Mouse (Mus musculus) gastrocnemius, postnatal 10 days (tissue): ENCODE data around the gene Stfa3. TPM values are rescaled to one million over a fixed set of nuclear protein-coding genes. Genes with fewer than 3 reads are reported as not detected.
"Not testable (repeated sequence)": the region's sequence is repeated elsewhere in the genome, so short reads cannot be mapped to it uniquely, and the experiment has no call there.

Experiments used
- DNase-seq: peaks from one replicate; pipeline ENCODE4 v3.0.0; 2021; ENCODE audit warnings: mixed read lengths
- long read RNA-seq, 2 experiments: library from polyadenylated mRNA; stranded (forward); transcript quantifications; one replicate each; pipeline ENCODE4 v2.0.0; 2021
- total RNA-seq, 2 experiments: library from RNA; stranded (reverse); gene quantifications; 2 replicates each; pipeline ENCODE4 v1.2.3; 2021

Stfa3 gene
- total RNA-seq: 1 to 10 TPM in 1 of 2 experiments, not detected in 1; 5.9 TPM
- long read RNA-seq, experiment 1: 0 reads
- long read RNA-seq, experiment 2: 0 reads

DNA sequence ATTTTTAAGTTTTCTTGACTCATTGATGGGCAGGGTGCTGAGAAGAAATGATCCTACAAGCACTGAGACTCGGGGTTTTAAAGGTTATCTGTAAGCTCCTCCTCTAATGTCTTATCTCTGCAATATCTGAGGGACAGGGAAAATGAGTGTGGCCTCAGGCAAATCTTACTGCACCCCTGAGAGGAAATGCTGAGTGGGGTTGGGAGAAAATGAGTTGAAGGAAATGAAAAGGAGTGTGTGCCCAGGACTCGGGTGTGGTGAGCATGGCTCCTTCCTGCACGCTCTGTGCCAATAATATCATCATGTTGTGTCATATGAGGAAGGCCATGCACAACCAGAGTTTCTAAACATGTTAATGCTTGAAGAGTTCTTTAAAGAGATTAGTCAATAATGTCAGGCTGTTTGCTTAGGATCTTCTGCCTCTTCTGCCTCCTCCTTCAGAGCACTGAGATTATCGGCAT, at the start of gene Stfa3:
Stfa3 (minus strand) TSS at position 51 of the 461 bp plus-strand sequence.
- no peak for DNase-seq

DNA sequence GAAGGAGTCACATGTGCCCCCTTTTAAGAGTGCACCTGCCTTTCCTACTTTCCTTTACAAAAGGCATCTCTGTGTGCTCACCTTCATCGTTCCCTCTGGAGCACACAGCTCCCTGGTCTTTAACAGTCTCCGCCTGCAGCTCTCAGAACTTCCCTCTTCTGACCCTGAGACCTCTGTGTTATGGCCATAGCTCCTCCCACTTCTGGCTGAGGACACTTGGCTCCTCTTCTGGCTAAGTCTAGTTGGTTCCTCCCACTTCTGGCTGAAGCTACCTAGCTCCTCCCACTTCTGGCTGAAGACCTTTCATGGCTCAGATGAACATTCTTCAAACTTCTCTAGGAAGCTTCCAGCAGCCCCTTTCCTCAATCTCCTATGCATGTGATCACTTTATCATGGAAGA, 47.1 kb upstream of the Stfa3 start:
- DNase-seq: no peak

DNA sequence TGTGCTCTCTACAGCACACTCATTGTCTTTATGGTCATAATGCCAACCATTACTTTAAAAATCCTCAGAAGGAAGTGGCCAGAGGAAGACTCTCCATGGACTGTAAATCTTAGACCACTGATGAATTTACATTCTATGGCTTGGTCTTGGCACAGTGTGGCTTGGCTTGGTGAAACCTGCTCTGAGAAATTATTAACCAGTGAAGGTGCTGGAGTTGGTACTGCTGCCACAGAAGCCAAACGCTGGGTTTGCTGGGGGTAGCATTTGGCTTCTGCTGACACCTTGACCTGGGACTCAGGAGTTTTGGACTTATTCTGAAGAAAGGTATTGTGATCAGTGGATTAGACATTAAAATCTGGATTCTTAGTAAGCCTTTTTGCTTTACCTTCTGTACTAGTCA, 37.2 kb upstream of the Stfa3 start:
- DNase-seq: no peak

DNA sequence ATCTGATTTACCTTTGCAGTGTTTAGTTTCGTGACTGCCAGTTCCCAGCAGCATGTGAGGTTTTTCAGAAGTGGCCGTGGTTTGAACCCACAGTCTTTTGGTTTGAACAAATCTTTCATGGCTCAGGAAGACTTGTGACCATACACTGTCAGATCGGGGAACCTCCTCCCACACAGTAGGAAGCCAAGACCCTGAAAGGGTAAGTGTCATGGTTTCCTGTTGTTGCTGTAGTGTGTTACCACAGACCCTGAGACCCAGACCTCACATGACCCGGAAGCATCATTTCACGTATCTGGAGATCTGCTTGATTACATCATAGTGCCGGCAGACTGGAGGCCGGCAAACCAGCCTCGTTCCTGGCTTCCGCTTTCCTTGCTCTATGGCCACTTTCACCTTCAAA, 21.7 kb upstream of the Stfa3 start:
- no peak for DNase-seq

DNA sequence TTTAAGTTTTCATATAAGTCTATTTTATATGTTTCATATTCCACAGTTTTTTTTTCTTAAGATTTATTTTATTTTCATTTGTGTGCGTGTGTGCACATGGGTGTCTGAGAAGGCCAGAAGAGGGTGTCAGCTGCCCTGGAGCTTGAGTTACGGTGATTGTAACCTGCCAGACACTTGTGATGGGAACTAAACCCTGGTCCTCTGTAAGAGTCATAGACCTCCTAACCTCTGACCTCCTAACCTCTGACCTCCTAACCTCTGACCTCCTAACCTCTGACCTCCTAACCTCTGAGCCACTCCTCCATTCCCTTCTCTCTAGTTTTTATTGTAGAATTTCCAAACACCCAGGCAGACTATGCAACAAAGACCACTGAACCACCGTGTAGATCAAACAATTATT, 20.3 kb upstream of the Stfa3 start:
- no peak for DNase-seq

DNA sequence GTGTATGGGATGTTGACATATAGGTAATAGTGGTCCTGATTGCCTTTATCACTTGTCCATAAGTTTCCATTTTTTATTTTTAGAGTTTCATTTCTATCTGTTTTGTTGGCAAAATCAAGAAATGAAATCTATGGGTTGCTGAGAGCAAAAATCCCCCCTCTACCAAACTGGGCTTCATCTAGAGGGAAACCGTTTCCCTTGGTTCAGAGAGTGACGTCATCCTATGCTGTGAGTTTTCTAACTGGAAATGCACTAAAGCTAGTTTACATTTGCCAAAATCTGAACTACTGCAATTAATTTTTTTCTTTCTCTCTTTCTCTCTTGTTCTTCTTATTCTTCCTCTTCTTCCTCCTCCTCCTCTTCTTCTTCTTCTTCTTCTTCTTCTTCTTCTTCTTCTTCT, 19.7 kb upstream of the Stfa3 start:
- DNase-seq: no peak

DNA sequence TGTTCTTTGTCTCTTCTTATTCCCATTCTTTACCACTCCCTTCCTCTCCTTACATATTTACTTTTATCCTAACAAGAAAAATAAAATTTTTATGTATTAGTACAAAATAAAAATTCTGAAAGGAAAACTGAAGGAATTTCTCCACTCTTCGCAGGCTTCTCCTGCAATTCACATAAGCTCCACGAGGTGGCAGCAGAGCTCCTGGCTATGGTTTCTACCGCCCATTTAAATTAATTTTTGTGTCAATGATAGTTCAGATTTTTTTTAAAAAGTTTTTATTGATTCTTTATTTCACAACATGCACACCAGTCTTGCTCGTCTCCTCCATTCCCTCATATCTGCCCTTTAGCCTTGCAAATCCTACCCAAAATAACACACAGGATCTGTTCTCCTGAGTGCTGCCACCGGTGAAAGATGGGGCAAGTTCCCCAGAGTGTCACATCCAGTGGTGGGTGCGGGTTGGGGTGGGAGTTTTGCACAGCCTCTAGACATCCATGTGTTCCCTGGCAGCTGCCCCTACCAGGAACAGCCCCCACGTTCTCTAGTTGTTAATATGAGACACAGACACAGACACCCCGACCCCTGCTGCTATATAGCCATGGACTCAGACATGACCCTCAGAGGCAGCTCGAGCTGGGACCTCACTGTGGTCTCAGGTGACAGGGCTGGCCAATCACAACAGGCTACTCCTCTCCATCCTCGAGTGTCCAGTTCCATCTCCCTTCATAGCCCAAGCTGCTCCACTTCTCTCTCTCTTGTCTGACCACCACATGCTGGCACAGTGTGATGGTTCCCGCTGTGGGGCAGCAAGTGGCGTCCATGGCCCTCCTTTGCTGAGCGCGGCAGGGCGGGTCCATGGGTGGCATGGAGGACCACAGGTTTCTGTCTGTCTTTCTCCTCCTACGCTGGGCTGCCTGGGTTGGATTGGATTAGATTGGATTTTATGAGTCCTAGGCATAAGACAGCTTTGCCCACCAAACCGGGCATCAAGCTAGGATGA, 18.3 kb upstream of the Stfa3 start:
- peak; percentile 55 for DNase-seq

DNA sequence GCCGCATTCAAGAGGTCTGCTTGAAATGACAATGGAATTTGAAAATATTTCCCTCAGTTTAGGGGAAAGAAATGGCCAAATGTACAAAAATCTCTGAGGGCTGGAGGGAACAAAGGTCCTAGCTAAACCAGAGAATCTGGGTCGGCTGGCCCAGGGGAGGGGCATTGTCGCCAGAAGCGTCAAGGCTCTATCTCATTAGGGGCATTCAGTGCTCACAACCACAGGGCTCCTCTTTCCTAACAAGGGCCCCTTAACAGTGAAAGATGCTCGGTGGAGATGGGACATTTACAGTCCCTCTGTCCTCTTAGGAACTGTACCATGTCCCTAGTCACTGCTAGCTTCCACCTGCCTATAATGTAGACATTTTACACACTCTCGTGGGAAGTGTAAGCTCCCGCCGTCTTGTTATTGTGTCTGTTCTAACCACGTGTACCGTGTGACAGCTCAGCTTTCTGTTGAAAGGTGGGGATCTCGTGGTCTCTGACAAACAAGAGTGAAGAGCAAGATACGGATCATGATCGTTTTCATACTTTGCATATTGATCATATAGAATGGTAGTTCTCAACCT, 16.0 kb upstream of the Stfa3 start:
- DNase-seq: no peak

DNA sequence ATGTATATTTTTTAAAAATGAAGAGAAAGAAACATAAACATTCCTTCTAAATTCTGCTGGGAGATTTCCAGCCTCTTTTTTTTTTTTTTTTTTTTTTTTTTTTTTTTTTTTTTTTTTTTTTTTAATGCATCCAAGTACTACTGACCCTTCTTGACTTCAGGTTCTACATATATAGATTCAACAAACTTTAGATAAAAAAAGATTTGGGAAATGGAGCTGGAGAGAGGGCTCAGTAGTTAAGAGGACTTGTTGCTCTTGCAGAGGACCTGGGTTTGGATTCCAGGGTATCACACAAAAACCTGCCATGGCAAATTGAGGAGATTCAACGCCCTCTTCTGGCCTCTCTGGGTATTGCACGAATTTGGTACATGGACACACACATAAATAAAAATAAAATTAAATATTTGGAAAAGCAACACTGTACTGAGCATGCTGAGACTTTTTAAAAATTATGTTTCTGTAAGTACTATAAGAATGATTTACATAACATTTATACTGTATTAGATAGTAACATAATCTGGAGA, 14.8 kb upstream of the Stfa3 start:
- DNase-seq: no peak

DNA sequence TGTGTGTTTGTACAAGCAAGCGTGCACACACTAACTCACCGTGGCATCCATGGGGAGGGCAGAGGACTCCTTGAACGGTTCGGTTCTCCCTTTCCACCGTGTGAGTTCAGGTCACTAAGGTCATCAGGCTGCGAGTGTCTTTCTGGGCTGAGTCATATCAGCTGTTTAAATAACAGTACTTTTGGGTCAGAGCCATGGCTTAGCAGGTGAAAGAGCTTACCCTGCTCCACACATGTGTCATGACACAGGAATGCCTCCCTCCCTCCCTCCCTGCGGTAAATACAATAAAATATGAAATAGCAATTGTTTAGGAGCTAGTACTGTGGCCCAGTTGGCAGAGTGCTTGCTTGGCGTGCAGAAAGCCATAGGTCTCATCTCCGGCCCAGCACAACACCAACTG, 14.2 kb upstream of the Stfa3 start:
- no peak for DNase-seq

DNA sequence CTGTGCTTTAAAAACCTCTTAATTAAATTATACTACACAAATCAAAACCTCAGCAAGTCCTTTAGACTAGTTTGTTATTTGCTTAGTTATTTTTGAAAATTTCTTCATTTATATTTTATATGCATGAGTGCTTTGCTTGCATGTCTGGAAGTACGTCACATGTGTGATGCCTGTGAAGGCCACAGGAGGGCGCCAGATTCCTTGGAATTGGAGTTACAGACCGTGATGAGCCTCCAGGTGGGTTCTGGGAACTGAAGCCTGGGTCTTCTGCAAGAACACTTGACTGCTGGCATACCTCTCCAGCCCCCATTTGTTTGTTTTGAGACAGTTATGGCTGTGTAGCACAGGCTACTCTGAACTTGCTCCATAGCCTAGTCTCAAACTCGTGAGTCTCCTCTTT, 13.7 kb upstream of the Stfa3 start:
- no peak for DNase-seq

DNA sequence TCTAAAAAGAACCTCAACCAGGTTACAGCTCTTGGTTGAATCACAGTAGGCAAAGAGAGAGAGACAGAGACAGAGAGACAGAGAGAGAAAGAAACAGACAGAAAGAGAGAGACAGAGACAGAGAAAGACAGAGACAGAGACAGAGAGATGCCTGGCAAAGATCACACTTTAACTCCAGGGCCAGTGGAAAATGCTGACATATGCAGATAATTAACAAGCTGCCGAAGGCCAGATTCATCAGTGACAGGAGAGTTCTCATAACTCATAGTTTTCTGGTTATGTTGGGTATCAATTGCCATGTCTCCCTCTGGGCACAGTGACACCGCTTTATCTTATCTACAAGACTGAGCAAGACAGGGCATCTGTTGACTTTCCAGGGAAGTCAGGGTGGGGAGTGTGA, 12.7 kb upstream of the Stfa3 start:
- DNase-seq: no peak

DNA sequence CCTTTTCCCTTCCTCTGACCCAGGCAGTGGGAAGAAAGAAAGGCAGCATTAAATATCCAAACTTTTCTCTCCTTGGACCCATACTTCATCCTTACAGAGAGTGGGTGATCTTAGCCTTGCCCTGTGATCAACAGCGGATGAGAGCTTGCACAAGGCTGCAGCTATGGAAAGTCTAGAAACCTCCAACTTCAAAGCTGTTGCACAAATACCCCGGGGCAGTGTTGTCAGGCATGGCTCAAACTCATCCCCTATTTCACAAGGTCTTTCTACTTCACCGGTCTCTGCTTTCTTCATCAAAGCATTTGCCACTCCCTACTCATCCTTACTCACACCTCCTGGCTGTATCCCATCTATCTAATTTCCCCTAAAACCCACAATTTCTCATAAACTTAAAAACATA, 10.2 kb upstream of the Stfa3 start:
- DNase-seq: no peak

DNA sequence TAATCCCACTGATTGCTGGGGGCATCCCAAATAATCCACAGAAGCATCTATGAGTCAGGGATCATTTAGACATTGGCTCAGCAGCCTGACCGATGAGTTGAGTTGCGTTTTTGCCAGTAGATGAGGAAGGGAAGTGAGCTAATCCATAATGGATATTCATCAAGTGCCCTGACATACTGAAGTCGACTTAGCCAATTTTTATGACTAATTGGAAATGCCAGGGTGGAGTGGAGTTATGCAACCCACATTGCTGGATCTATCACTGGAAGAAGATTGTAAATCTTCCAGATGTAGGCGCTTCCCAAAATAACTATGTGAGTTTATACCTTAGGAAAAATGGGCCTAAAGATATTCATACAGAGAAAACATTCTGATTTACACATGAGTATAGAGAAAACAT, 8.9 kb upstream of the Stfa3 start:
- DNase-seq: no peak

DNA sequence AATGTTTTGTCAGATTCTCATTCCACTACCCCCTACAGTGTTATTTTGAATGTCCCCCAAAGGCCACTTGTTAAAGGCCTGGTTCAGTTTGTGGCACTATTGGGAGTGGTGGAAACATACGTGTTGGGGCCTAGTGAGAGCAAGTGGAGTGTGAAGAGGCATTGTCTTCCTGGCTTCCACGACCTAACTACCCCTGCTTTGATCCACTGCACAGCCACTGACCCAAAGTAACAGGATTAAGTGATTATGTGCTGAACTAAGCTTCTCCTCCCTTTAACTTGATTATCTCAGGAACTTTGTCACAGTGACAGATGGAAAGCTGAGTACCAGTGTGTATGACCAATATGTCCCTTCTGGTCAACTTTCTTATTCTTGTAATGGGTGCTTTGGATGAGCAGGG, 5.2 kb upstream of the Stfa3 start:
- DNase-seq: no peak

DNA sequence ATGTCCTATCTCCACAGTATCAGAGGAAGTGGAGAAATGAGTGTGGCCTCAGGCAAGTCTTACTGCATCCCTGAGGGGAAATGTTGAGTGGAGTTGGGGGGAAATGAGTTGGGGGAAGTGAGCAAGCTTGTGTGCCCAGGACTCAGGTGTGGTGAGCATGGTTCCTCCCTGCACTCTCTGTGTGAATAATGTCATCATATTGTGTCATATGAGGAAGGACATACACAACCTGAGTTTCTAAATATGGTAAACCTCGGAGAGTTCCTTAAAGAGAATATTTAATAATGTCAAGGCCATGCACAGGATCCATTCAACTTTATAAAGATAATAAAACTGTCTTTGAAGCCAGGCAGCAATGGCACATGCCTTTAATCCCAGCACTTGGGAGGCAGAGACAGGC, 34.2 kb downstream of the Stfa3 start:
- DNase-seq: not testable (repeated sequence)

DNA sequence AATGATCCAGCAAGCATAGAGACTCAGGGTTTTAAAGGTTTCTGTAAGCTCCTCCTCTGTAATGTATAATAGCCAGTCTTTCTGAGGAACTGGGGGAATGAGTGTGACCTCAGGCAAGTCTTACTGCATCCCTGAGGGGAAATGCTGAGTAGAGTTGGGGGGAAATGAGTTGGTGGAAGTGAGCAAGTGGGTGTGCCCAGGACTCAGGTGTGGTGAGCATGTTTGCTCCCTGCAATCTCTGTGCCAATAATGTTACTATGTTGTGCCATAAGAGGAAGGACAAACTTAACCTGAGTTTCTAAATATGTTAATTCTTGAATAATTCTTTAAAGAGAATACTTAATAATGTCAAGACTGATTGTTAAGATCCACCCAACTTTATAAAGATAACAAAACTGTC, 46.8 kb downstream of the Stfa3 start, which contains the start of gene Stfa2:
Stfa2 (minus strand) TSS at position 101 of the 400 bp plus-strand sequence.
- no peak for DNase-seq

Other genes with a start within 250 kb of the Stfa3 start
- not detected for gene Gm5416, start 245.0 kb downstream of the Stfa3 start, total RNA-seq
- gene 2010005H15Rik, start 233.9 kb downstream of the Stfa3 start, total RNA-seq: 1 to 10 TPM in 1 of 2 experiments, not detected in 1; 1.3 TPM
- 10 to 100 TPM in 1 of 2 experiments, not detected in 1; 10.4 TPM for gene Stfa1, start 178.4 kb downstream of the Stfa3 start, total RNA-seq
- gene BC117090, start 121.1 kb downstream of the Stfa3 start, total RNA-seq: not detected
- 10 to 100 TPM in 1 of 2 experiments, not detected in 1; 15.7 TPM for gene BC100530, start 87.6 kb downstream of the Stfa3 start, total RNA-seq
- 1 to 10 TPM in 1 of 2 experiments, not detected in 1; 6.0 TPM for gene Stfa2, start 46.9 kb downstream of the Stfa3 start, total RNA-seq
- gene Casr, start 106.7 kb upstream of the Stfa3 start, total RNA-seq: under 1 TPM; 0.14 to 0.16 TPM
- 1 to 10 TPM; 1.2 to 1.3 TPM for gene Cd86, start 210.7 kb upstream of the Stfa3 start, total RNA-seq
- under 1 TPM in 1 of 2 experiments, not detected in 1; 0.07 TPM for gene Ildr1, start 238.6 kb upstream of the Stfa3 start, total RNA-seq